Mouse (Mus musculus) hindbrain, embryonic 12.5 days (tissue): ENCODE results near the gene Tescl. TPM values are rescaled to one million over a fixed set of nuclear protein-coding genes. Genes with fewer than 3 reads are reported as not detected.
A peak's percentile ranks its signal among the peaks of the same experiment; 100 is the strongest.

Experiments used
- ATAC-seq: fragments of 200-750 bp; cut with Nextera tagmentation; 2 replicates; pipeline ENCODE4 v1.8.0; 2017; ENCODE audit warnings: moderate TSS enrichment; ENCODE audit not compliant: low FRiP score
- H3K27ac ChIP-seq: fragments of 300-500 bp; sonication (generic); 2 replicates; pipeline ENCODE4 v1.5.1; 2016; ENCODE audit warnings: mild to moderate bottlenecking
- H3K27me3 ChIP-seq: fragments of 300-500 bp; sonication (generic); 2 replicates; pipeline ENCODE4 v1.6.1; 2016; ENCODE audit warnings: mild to moderate bottlenecking
- H3K36me3 ChIP-seq: fragments of 300-500 bp; sonication (generic); 2 replicates; pipeline ENCODE4 v1.6.1; 2016; ENCODE audit warnings: mild to moderate bottlenecking
- H3K4me1 ChIP-seq: fragments of 300-500 bp; sonication (generic); 2 replicates; pipeline ENCODE4 v1.6.1; 2016
- H3K4me2 ChIP-seq: fragments of 300-500 bp; sonication (generic); replicated peaks from 2 replicates; pipeline ENCODE4 v1.6.1; 2016; ENCODE audit warnings: mild to moderate bottlenecking
- H3K4me3 ChIP-seq: fragments of 300-500 bp; sonication (generic); 2 replicates; pipeline ENCODE4 v1.5.1; 2016; ENCODE audit warnings: mild to moderate bottlenecking
- H3K9ac ChIP-seq: fragments of 300-500 bp; sonication (generic); 2 replicates; pipeline ENCODE4 v1.6.1; 2016; ENCODE audit warnings: mild to moderate bottlenecking, moderate library complexity
- H3K9me3 ChIP-seq: fragments of 300-500 bp; sonication (generic); replicated peaks from 2 replicates; pipeline ENCODE4 v1.6.1; 2016; ENCODE audit warnings: mild to moderate bottlenecking
- WGBS: fragments of 180-500 bp; shearing (Covaris S2); methylation state at CpG from one replicate; pipeline ENCODE4 v1.1.7; 2016; 5-methylcytosine and 5-hydroxymethylcytosine counted together
- polyA plus RNA-seq: library from polyadenylated mRNA; unstranded; fragments of >200 nt; fragmentation: Nextera tagmentation; extraction: Ambion mirVana; gene quantifications from 2 replicates; pipeline ENCODE4 v1.2.1, GENCODE M21; 2016

The Tescl gene
- not detected in 2 replicates for polyA plus RNA-seq

GRCm38 (mm10) chr7:24333304-24333986 is at the start of gene Tescl:
Gene Tescl (minus strand): TSS chr7:24333936.
- Histone ChIP-seq H3K4me3 (no peak within 1 kb of the TSS), H3K27me3 (peaks cover 28% of the 10 kb centered on the region), H3K4me1 (no peaks in the 10 kb centered on the region), H3K9ac (no peak within 1 kb of the TSS), H3K9me3 (0 out of 2 replicates have a peak, but pooled peaks cover 2% of the 10 kb centered on the region), H3K36me3 (no peaks in the 10 kb centered on the region), H3K27ac (no peak within 1 kb of the TSS), H3K4me2 (0 out of 2 replicates have a peak within 1 kb of the TSS, but pooled peaks have one; percentile 7)
- WGBS = 44% methylated on average over 49 of the region's 49 CpGs
- no peak for ATAC-seq

DNA sequence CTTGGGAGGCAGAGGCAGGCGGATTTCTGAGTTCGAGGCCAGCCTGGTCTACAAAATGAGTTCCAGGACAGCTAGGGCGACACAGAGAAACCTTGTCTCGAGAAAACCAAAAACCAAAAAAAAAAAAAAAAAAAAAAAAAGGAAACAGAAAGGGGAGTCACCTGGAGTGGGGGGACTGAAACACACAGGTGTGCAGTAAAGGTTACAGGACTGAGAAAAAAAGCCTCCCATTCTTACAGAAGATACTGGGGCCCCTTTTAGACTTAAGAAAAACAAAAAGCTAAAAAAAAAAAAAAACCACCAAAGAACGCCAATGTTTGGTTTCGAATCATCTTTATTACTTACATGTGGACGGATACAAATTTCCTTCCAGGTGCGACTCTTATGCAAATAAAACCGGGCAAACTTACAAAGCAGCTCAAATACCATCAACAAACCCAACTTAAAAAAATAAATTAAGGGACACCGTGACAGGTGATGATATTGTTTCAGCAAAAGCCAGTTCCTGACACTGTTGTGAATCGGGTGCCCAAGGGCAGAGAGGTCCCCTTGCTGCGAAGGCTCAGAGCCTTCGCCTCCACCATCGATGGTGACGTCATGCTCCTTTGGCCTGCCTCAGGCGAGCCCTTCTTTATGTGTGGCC is 49.1 kb upstream of the Tescl start:
- Histone ChIP-seq H3K27me3 (0 out of 2 replicates have a peak, but pooled peaks cover 3% of the 10 kb centered on the region), H3K4me1 (0 out of 2 replicates have a peak, but pooled peaks cover 5% of the 10 kb centered on the region), H3K36me3 (no peaks in the 10 kb centered on the region), H3K9me3 (no peaks in the 10 kb centered on the region), H3K27ac (no peak overlapping the region), H3K4me2 (no peak overlapping the region), H3K9ac (no peak overlapping the region), H3K4me3 (no peak overlapping the region)
- WGBS = 84% methylated on average over 16 of the region's 16 CpGs
- ATAC-seq = no peak

DNA sequence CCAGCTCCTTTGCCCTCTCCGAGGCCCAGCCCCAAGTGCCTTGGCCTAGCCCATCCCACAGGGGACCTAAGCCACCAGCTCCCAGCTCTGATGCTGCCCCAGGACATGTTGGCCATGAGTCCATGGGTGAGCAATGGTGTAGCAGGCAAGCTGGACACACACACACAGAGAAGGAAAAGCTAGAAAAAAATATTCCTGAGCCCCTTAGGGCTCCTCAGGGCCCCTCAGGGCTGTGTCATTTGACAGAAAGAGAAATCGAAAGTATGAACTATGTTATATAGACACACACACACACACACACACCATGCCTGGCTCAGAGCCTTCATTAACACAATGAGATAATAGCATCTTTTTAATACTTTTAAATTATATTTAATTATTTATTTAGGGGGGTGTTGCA is 46.6 kb upstream of the Tescl start:
- Histone ChIP-seq H3K4me1 (peaks cover 12% of the 10 kb centered on the region), H3K36me3 (no peaks in the 10 kb centered on the region), H3K4me2 (no peak overlapping the region), H3K27ac (no peak overlapping the region), H3K9ac (no peak overlapping the region), H3K4me3 (no peak overlapping the region), H3K9me3 (no peaks in the 10 kb centered on the region), H3K27me3 (peaks cover 11% of the 10 kb centered on the region)
- WGBS = 77% methylated on average over 2 of the region's 2 CpGs
- no peak for ATAC-seq

GRCm38 (mm10) chr7:24379934-24380333 is 46.2 kb upstream of the Tescl start:
- no peak overlapping the region for H3K27ac ChIP-seq

DNA sequence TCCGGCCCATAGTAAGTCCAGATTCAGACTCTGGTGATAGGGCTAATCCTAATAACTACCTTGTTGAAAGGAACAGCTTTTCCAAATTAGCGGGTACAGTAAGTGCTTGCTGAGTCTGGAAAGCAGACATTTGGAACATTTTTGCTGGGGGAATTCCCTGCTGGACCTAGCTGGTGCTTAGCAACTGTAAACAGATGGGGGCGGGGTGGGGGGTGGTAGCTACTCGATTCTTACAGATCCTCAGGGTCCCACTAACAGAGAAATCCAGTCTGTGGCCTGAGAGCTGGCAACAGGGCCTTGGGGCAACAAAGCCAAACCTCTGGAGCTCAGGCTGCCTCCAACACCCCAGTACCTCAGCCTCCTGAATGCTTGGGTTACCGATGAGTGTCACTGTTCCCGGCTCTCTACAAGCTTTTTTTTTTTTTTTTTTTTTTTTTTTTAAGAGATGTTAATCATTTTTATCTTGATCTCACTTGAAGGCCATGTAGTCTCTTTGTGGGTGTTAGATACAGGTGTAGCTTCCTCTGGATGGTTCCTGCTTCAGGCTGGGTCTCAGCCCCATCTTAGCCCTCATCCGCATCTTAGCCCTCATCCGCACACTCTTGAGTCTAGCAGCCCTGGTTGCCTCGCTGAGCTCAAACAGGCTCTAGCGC is 44.4 kb upstream of the Tescl start:
- Histone ChIP-seq H3K9ac (no peak overlapping the region), H3K27ac (no peak overlapping the region), H3K27me3 (peaks cover 11% of the 10 kb centered on the region), H3K4me1 (peaks cover 16% of the 10 kb centered on the region), H3K9me3 (no peaks in the 10 kb centered on the region), H3K4me3 (no peak overlapping the region), H3K4me2 (no peak overlapping the region), H3K36me3 (no peaks in the 10 kb centered on the region)
- ATAC-seq = no peak
- WGBS = 70% methylated on average over 10 of the region's 10 CpGs

More at GRCm38 (mm10) chr7:24379934-24380333, 46.2 kb upstream of the Tescl start:
- Histone ChIP-seq H3K4me1 (peaks cover 12% of the 10 kb centered on the region), H3K9me3 (no peaks in the 10 kb centered on the region), H3K9ac (no peak overlapping the region), H3K4me2 (no peak overlapping the region), H3K36me3 (no peaks in the 10 kb centered on the region), H3K27me3 (peaks cover 11% of the 10 kb centered on the region), H3K4me3 (no peak overlapping the region)
- WGBS = 58% methylated on average over 7 of the region's 7 CpGs
- no peak for ATAC-seq

- Histone ChIP-seq H3K36me3 (no peaks in the 10 kb centered on the region), H3K9ac (no peak overlapping the region), H3K9me3 (no peaks in the 10 kb centered on the region), H3K27ac (peak overlapping the region; percentile 30; the same call in 1 of the 2 replicates), H3K4me3 (peak overlapping the region; percentile 28), H3K27me3 (peaks cover 11% of the 10 kb centered on the region), H3K4me1 (peaks cover 19% of the 10 kb centered on the region), H3K4me2 (peak overlapping the region; percentile 54)
- 7% methylated on average over 49 of the region's 49 CpGs for whole genome bisulfite sequencing
- peak; percentile 51 for ATAC-seq
Measured at GRCm38 (mm10) chr7:24377091-24377865, 43.5 kb upstream of the Tescl start.

DNA sequence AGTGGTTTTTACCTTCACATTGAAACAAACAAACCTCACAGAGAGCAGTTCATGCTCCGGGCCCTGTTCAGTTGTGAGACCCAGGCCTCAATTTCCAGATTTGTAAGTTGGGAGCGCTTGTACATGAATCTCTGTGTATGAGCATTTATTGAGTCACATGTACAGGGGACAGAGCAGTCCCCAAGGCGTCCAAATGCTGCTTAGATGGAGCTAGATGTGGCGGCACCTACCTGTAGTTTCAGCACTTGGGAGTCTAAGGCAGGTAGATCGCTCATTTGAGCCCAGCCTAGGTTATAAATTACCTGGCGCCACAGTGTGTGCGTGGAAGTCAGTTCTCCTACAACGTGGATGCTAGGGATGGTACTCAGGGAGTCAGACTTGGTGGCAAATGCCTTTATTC is 42.7 kb upstream of the Tescl start:
- peaks cover 11% of the 10 kb centered on the region for H3K27me3 ChIP-seq
- 88% methylated on average over 8 of the region's 8 CpGs for WGBS
- H3K4me3 ChIP-seq = no peak overlapping the region
- no peak overlapping the region for H3K27ac ChIP-seq
- peaks cover 19% of the 10 kb centered on the region for H3K4me1 ChIP-seq
- H3K9ac ChIP-seq = no peak overlapping the region
- no peaks in the 10 kb centered on the region for H3K9me3 ChIP-seq
- no peak for ATAC-seq
- H3K36me3 ChIP-seq = no peaks in the 10 kb centered on the region
- no peak overlapping the region for H3K4me2 ChIP-seq

- peak; percentile 76 for ATAC-seq
- no peak overlapping the region for H3K4me3 ChIP-seq
- no peak overlapping the region for H3K9ac ChIP-seq
- 39% methylated on average over 18 of the region's 20 CpGs for WGBS
- no peaks in the 10 kb centered on the region for H3K36me3 ChIP-seq
- H3K4me2 ChIP-seq = 0 out of 2 replicates have a peak overlapping the region, but pooled peaks have one; percentile 1
- no peaks in the 10 kb centered on the region for H3K9me3 ChIP-seq
- peak overlapping the region; percentile 57 for H3K27ac ChIP-seq
- peaks cover 18% of the 10 kb centered on the region for H3K4me1 ChIP-seq
- peaks cover 13% of the 10 kb centered on the region for H3K27me3 ChIP-seq
Measured at GRCm38 (mm10) chr7:24373538-24374379, 40.0 kb upstream of the Tescl start.

DNA sequence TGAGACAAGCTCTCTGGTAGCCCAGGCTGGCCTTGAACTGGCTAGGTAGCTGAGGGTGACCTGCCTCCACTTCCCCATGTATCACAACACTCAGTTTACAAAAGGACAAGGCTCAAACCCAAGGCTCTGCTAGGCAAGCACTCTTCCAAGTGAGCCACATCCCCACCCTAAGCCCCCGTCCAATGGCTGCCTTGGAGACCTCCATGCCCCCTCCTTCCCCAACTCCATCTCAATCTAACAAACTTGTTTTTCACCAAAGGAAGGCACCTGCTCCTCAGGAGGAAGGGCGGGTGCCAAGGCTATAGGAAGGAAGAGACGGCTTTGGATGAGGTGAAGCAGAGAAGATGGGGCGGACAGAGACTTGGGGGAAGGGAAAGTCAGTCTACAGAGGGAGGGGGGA is 39.0 kb upstream of the Tescl start:
- H3K9ac ChIP-seq = no peak overlapping the region
- H3K27ac ChIP-seq = peak overlapping the region; percentile 57
- H3K4me3 ChIP-seq = no peak overlapping the region
- no peak overlapping the region for H3K4me2 ChIP-seq
- no peaks in the 10 kb centered on the region for H3K9me3 ChIP-seq
- H3K36me3 ChIP-seq = no peaks in the 10 kb centered on the region
- WGBS = 61% methylated on average over 4 of the region's 4 CpGs
- peaks cover 9% of the 10 kb centered on the region for H3K27me3 ChIP-seq
- peaks cover 18% of the 10 kb centered on the region for H3K4me1 ChIP-seq
- no peak for ATAC-seq

DNA sequence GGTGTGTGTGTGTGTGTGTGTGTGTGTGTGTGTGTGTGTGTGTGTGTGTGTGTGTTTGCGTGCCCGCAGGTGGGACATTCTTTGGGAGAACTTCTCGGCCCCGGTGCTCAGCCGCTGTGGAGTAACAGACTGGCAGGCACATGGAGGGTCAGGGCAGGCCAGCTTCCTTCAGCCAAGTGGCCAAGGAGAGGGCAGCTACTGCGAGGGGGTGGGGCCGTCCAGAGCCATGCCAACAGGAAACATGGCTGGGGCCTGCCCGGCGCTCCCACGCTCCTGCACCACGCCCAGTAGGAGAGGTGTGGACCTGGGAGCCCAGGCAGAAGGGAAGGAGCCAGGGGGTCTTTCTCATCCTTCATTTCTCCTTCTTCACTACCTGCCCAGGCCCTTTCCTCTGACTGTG is 38.6 kb upstream of the Tescl start:
- Histone ChIP-seq H3K4me1 (peaks cover 15% of the 10 kb centered on the region), H3K27me3 (peaks cover 6% of the 10 kb centered on the region), H3K4me3 (no peak overlapping the region), H3K9ac (no peak overlapping the region), H3K27ac (no peak overlapping the region), H3K4me2 (no peak overlapping the region), H3K36me3 (no peaks in the 10 kb centered on the region), H3K9me3 (no peaks in the 10 kb centered on the region)
- WGBS = 86% methylated on average over 9 of the region's 11 CpGs
- ATAC-seq = no peak

DNA sequence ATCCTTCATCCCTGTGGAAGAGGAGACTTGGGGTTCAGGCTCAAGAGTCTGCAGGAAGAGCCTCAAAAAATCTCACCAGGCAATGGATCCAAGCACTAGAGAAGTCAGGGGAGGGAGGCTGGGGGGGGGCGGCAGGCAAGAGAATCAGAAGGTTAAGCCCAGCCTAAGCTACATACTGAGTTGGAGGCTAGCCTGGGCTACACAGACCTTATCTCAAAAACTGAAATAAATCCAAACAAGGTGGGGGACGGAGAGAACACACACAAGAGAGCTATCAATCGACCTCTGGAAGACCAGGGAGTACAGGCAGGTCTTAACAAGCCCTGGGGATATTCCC is 38.0 kb upstream of the Tescl start:
- no peak overlapping the region for H3K27ac ChIP-seq
- H3K4me3 ChIP-seq = no peak overlapping the region
- H3K36me3 ChIP-seq = no peaks in the 10 kb centered on the region
- peaks cover 11% of the 10 kb centered on the region for H3K4me1 ChIP-seq
- H3K9ac ChIP-seq = no peak overlapping the region
- no peaks in the 10 kb centered on the region for H3K9me3 ChIP-seq
- no peak overlapping the region for H3K4me2 ChIP-seq
- peaks cover 2% of the 10 kb centered on the region; the same call in 1 of the 2 replicates for H3K27me3 ChIP-seq
- no peak for ATAC-seq
- 60% methylated on average over 3 of the region's 3 CpGs for WGBS
